Mouse (Mus musculus) intestine, embryonic 14.5 days (tissue): ENCODE measurements around the gene Smarcc1. TPM values are rescaled to one million over a fixed set of nuclear protein-coding genes. Genes with fewer than 3 reads are reported as not detected.

Source experiments
- ATAC-seq: fragments of 200-750 bp; cut with Nextera tagmentation; replicated peaks from 2 replicates; pipeline ENCODE4 v1.8.0; 2017; ENCODE audit warnings: low read depth, moderate number of reproducible peaks, moderate TSS enrichment, moderate library complexity; ENCODE audit not compliant: low FRiP score, low TSS enrichment
- DNase-seq: peaks from one replicate; pipeline ENCODE4 v3.0.0-alpha.2; 2018; ENCODE audit warnings: low spot score
- H3K27ac ChIP-seq: fragments of 300-500 bp; sonication (generic); 2 replicates; pipeline ENCODE4 v1.5.1; 2014; ENCODE audit warnings: low read depth, mild to moderate bottlenecking, control low read depth
- H3K27me3 ChIP-seq: fragments of 300-500 bp; sonication (generic); replicated peaks from 2 replicates; pipeline ENCODE4 v1.6.1; 2014; ENCODE audit warnings: low read length, control low read depth; ENCODE audit not compliant: control insufficient read depth, insufficient read depth
- H3K36me3 ChIP-seq: fragments of 300-500 bp; sonication (generic); 2 replicates; pipeline ENCODE4 v1.6.1; 2014; ENCODE audit warnings: low read length, control low read depth; ENCODE audit not compliant: control insufficient read depth, insufficient read depth
- H3K4me1 ChIP-seq: fragments of 300-500 bp; sonication (generic); replicated peaks from 2 replicates; pipeline ENCODE4 v1.6.1; 2014; ENCODE audit warnings: low read length, control low read depth, mixed read lengths; ENCODE audit not compliant: control insufficient read depth, insufficient read depth
- H3K4me2 ChIP-seq: fragments of 300-500 bp; sonication (generic); 2 replicates; pipeline ENCODE4 v1.6.1; 2014; ENCODE audit warnings: low read length
- H3K4me3 ChIP-seq: fragments of 300-500 bp; sonication (generic); 2 replicates; pipeline ENCODE4 v1.5.1; 2014; ENCODE audit warnings: low read depth, low read length, control low read depth, mixed read lengths
- H3K9ac ChIP-seq: fragments of 300-500 bp; sonication (generic); 2 replicates; pipeline ENCODE4 v1.6.1; 2014; ENCODE audit warnings: mild to moderate bottlenecking, low read length
- H3K9me3 ChIP-seq: fragments of 300-500 bp; sonication (generic); 2 replicates; pipeline ENCODE4 v1.6.1; 2016; ENCODE audit warnings: low read length, control low read depth; ENCODE audit not compliant: control insufficient read depth
- whole genome bisulfite sequencing: fragments of 180-500 bp; shearing (Covaris S2); extraction: QIAGEN DNeasy Blood & Tissue Kit; methylation state at CpG from one replicate; pipeline ENCODE4 v1.1.7; 2014; 5-methylcytosine and 5-hydroxymethylcytosine counted together
- polyA plus RNA-seq: library from polyadenylated mRNA; unstranded; fragments of >200 nt; fragmentation: Nextera tagmentation; extraction: Ambion mirVana; gene quantifications from 2 replicates; pipeline ENCODE4 v1.2.1, GENCODE M21; 2014

The Smarcc1 gene
- polyA plus RNA-seq, 1 experiment from 2014 or later = 125 TPM

DNA sequence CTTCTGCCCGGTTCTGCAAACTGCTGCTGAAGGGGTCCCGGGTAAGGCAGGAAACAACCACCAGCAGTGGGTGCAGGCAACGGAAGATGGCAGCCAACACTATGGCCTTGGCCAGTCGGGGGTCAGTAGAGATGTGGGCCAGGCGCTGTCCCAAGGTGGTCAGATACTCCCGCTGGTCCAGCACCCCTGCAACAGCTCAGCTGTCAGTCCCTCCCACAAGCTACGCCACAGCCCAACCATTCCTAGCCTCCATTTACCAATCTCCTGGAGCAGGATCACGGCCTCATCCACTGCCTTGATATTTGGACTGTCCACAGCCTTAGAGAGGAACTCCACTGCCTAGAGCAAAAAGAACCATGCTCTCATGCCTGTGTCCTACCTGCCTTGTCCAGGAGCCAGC is 31.8 kb upstream of the Smarcc1 start:
- Histone ChIP-seq H3K9ac (no peak overlapping the region), H3K9me3 (no peaks in the 10 kb centered on the region), H3K4me3 (no peak overlapping the region), H3K4me1 (no peaks in the 10 kb centered on the region; the same call in 1 of the 2 replicates), H3K4me2 (no peak overlapping the region), H3K27me3 (no peaks in the 10 kb centered on the region), H3K27ac (no peak overlapping the region), H3K36me3 (peaks cover 98% of the 10 kb centered on the region)
- ATAC-seq = no peak
- 92% methylated on average over 8 of the region's 8 CpGs for WGBS
- no peak for DNase-seq

DNA sequence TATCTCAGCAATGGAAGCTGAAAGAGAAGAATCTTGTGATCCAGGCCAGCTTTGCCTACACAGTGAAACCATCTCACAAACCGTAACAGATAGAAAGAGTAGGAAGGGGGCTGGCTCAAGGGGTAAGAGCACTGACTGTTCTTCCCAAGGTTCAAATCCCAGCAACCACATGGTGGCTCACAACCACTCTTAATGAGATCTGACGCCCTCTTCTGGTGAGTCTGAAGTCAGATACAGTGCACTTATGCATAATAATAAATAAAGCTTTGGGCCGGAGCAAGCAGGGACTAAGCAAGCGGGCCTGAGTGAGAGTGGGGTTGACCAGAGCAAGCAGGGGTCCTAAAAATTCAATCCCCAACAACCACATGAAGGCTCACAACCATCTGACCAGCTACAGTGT is 24.2 kb upstream of the Smarcc1 start:
- ATAC-seq (no peak), DNase-seq (no peak)
- Histone ChIP-seq H3K27me3 (no peaks in the 10 kb centered on the region), H3K36me3 (peaks cover 96% of the 10 kb centered on the region), H3K9ac (no peak overlapping the region), H3K4me2 (no peak overlapping the region), H3K9me3 (no peaks in the 10 kb centered on the region), H3K4me3 (no peak overlapping the region), H3K4me1 (no peaks in the 10 kb centered on the region), H3K27ac (no peak overlapping the region)
- WGBS = 88% methylated on average over 4 of the region's 4 CpGs

DNA sequence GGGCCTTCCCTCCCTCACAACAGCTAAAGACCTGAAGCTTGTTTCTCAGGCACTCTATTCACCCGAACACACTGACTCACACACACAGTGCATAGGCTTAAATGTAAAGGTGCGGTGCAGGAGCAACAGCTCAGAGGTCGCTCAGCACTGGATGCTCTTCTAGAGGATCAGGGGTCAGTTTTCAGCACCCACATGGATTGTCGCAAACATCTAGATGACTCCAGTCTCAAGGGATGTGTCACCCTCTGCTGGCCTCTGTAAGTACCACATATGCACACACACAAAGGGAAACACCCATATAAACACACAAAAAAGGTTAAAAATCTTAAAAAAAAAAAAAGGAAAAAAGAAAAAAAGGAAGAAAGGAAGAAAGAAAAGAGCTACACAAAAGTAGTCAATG is 22.7 kb upstream of the Smarcc1 start:
- peaks cover 96% of the 10 kb centered on the region for H3K36me3 ChIP-seq
- no peak overlapping the region for H3K27ac ChIP-seq
- no peak overlapping the region for H3K4me2 ChIP-seq
- no peaks in the 10 kb centered on the region for H3K27me3 ChIP-seq
- 98% methylated on average over 4 of the region's 4 CpGs for WGBS
- DNase-seq = no peak
- no peak overlapping the region for H3K4me3 ChIP-seq
- ATAC-seq = no peak
- H3K9ac ChIP-seq = no peak overlapping the region
- H3K9me3 ChIP-seq = no peaks in the 10 kb centered on the region
- no peaks in the 10 kb centered on the region for H3K4me1 ChIP-seq

DNA sequence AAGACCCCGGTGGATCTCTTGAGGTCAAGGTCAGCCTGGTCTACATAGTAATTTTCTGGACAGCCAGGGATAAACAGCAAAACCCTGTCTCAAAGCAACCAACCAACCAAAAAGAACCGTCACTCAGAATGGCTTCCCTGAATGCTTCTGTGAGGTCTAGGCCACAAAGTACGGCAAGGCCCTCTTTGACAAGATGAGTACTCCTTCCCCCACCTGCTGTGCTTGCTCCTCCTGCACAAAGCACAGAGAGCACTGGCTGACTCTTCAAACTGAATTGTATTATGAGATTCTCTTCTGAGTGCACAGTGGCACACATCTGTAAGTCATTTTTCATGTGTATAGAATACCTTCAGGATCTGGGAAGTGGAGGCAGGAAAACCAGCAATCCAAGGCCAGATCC is 19.7 kb upstream of the Smarcc1 start:
- DNase-seq = no peak
- H3K4me2 ChIP-seq = no peak overlapping the region
- no peak overlapping the region for H3K9ac ChIP-seq
- H3K4me1 ChIP-seq = 0 out of 2 replicates have a peak, but pooled peaks cover 3% of the 10 kb centered on the region
- no peak overlapping the region for H3K27ac ChIP-seq
- no peak for ATAC-seq
- WGBS = 93% methylated on average over 3 of the region's 3 CpGs
- H3K27me3 ChIP-seq = no peaks in the 10 kb centered on the region
- H3K4me3 ChIP-seq = no peak overlapping the region
- H3K36me3 ChIP-seq = peaks cover 74% of the 10 kb centered on the region
- H3K9me3 ChIP-seq = no peaks in the 10 kb centered on the region

DNA sequence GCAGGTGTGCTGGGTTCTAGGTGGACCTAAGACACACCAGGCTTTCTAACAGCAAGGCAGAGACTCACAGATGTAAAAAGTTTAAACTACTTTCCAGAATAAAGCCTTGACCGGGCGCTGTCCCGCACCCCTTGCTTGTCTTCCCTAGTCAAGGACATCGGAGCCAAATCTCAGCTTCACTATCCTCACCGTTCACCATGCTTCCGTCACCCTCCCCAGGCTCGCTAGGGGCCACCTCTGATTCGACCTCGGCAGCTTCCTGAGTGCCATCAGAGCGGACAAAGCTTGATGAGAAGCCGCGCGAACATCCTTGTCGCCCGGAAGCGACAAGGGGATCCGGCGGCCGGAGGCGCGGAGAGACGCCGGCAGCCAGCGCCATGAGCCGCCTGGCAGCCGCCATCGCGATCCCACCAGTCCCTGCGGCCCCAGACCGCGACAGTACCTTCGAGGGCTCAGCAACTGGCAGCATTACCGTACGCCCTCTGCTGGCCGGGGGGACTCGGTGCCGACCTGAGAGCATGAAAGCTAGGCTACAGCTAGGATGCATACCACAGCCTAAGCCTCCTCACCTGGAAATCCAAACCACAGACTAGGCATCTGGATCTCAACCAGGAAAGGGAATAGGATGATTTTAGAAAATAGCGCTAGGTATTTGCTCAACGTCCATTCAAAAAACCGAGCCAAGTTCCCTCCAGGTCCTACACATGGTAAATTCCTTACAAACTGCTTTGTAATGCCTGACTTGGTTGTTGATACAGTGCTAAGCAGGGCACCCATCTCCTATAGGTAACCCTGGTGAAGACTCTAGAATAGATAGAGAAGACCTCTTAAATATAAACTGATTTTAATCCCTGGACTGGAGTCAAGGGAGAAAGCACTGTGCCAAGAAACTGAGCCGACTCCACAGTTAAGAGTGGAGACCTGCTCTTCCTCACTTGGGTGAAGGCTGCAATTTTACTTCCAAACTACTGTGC is 16.6 kb upstream of the Smarcc1 start:
- peak overlapping the region; percentile 99 for H3K4me3 ChIP-seq
- peak overlapping the region; percentile 27; the same call in 1 of the 2 replicates for H3K27ac ChIP-seq
- DNase-seq = peak; percentile 95
- no peaks in the 10 kb centered on the region for H3K9me3 ChIP-seq
- H3K27me3 ChIP-seq = no peaks in the 10 kb centered on the region
- peak overlapping the region; percentile 91 for H3K9ac ChIP-seq
- 3% methylated on average over 41 of the region's 41 CpGs for WGBS
- 0 out of 2 replicates have a peak, but pooled peaks cover 3% of the 10 kb centered on the region for H3K4me1 ChIP-seq
- H3K4me2 ChIP-seq = peak overlapping the region; percentile 77
- H3K36me3 ChIP-seq = peaks cover 74% of the 10 kb centered on the region
- peak; percentile 93 for ATAC-seq

DNA sequence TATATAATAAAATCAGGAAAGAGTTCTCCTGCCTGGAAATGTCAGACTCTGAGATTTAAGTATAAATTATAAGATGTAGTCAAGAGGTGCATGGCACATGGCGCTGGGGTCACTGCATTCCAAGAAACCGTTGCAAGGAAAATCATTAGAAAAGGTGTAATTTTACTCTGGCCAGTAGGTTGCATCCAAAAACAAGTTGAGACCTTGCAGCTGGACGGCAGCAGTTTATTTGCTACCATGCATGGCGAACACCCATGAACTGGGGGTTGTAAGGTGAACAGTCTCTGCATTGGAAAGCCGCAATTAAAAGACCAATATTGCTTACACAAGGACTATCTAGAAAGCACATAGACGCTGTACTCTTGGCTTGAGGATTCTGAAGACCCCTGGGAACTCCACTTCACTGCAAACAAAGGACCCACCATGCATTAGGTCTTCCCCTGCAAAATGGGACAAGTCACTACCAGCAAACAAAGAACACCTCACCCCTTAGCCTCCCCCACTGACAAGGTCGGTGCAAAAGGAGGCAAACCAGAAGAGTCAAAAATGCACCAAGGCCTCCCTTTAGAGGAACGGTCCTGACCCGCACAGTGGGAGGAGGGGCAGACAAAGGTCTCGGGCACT is 1.0 kb upstream of the Smarcc1 start:
- peak overlapping the region; percentile 95 for H3K27ac ChIP-seq
- peak overlapping the region; percentile 81 for H3K4me2 ChIP-seq
- peak overlapping the region; percentile 95 for H3K4me3 ChIP-seq
- H3K4me1 ChIP-seq = peaks cover 10% of the 10 kb centered on the region
- DNase-seq (no peak), ATAC-seq (no peak)
- no peaks in the 10 kb centered on the region for H3K27me3 ChIP-seq
- 6% methylated on average over 10 of the region's 10 CpGs for WGBS
- H3K36me3 ChIP-seq = peaks cover 35% of the 10 kb centered on the region
- H3K9ac ChIP-seq = peak overlapping the region; percentile 89
- no peaks in the 10 kb centered on the region for H3K9me3 ChIP-seq

DNA sequence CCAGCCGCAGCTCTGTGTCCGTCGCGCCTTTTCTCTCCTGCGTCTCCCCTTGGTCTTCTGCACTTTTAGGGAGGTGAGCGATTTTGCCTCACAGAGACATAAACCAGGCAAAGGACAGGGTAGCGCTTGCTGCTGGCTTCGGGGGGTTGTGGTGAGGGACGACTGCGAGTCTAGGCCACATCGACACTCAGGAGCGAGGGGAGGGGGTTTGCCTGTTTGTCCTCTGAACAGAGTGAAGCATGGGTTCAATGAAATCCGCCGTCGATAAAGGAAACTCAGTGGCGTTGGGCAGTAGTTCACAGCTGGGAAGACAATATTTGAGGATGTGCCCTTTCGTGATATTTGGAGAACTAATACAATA is 251 bp downstream of the Smarcc1 start, which contains the start of gene Dhx30:
Gene Dhx30, minus strand, starts transcription at position 52 of the 361 bp plus-strand sequence.
- WGBS = under 1% methylated on average over 17 of the region's 17 CpGs
- Histone ChIP-seq H3K9me3 (no peaks in the 10 kb centered on the region), H3K9ac (peak within 1 kb of the TSS; percentile 89), H3K36me3 (peaks cover 22% of the 10 kb centered on the region), H3K27ac (peak within 1 kb of the TSS; percentile 95), H3K4me3 (peak within 1 kb of the TSS; percentile 95), H3K27me3 (no peaks in the 10 kb centered on the region), H3K4me2 (peak within 1 kb of the TSS; percentile 81), H3K4me1 (peaks cover 10% of the 10 kb centered on the region)
- ATAC-seq (no peak), DNase-seq (no peak)

DNA sequence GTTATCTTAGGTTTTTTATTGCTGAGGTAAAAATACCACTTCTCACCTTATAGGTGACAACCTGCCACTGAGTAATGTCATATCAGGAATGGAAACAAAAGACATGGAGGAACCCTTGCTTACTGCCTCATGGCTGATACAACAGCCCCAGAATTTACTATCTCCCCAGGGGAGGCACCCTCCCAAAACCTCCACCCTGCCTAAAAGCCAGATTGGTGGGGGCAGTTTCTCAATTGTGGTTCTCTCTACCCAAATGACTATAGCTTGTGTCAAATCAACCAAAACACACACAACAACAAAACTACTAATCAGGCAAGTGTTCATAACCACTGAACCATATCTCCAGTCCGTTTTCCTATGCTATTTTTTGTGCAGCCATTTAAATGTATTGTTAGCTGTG is 741 bp downstream of the Smarcc1 start:
- 80% methylated on average over 1 of the region's 1 CpGs for WGBS
- Histone ChIP-seq H3K27me3 (no peaks in the 10 kb centered on the region), H3K36me3 (peaks cover 17% of the 10 kb centered on the region), H3K27ac (no peak overlapping the region), H3K4me3 (peak overlapping the region; percentile 95), H3K9ac (peak overlapping the region; percentile 89), H3K9me3 (no peaks in the 10 kb centered on the region), H3K4me2 (peak overlapping the region; percentile 81), H3K4me1 (peaks cover 10% of the 10 kb centered on the region)
- ATAC-seq (no peak), DNase-seq (no peak)
